Mouse (Mus musculus) forebrain, embryonic 13.5 days (tissue): ENCODE data around the gene Cntfr. TPM values are rescaled to one million over a fixed set of nuclear protein-coding genes. Genes with fewer than 3 reads are reported as not detected.

ENCODE experiments used
- ATAC-seq: fragments of 200-750 bp; cut with Nextera tagmentation; 2 replicates; pipeline ENCODE4 v1.8.0; 2017
- H3K27ac ChIP-seq: fragments of 300-500 bp; sonication (generic); 2 replicates; pipeline ENCODE4 v1.5.1; 2015; ENCODE audit warnings: inconsistent platforms, mild to moderate bottlenecking, moderate library complexity
- H3K27me3 ChIP-seq: fragments of 300-500 bp; sonication (generic); 2 replicates; pipeline ENCODE4 v1.6.1; 2015; ENCODE audit warnings: mild to moderate bottlenecking, inconsistent platforms
- H3K36me3 ChIP-seq: fragments of 300-500 bp; sonication (generic); 2 replicates; pipeline ENCODE4 v1.6.1; 2015; ENCODE audit warnings: mild to moderate bottlenecking, inconsistent platforms; ENCODE audit not compliant: poor library complexity, severe bottlenecking
- H3K4me1 ChIP-seq: fragments of 300-500 bp; sonication (generic); 2 replicates; pipeline ENCODE4 v1.6.1; 2015; ENCODE audit warnings: inconsistent platforms
- H3K4me2 ChIP-seq: fragments of 300-500 bp; sonication (generic); 2 replicates; pipeline ENCODE4 v1.6.1; 2015; ENCODE audit warnings: inconsistent platforms, mild to moderate bottlenecking, moderate library complexity
- H3K4me3 ChIP-seq: fragments of 300-500 bp; sonication (generic); 2 replicates; pipeline ENCODE4 v1.5.1; 2015; ENCODE audit warnings: mild to moderate bottlenecking, inconsistent platforms
- H3K9ac ChIP-seq: fragments of 300-500 bp; sonication (generic); 2 replicates; pipeline ENCODE4 v1.6.1; 2015; ENCODE audit warnings: mild to moderate bottlenecking, inconsistent platforms
- H3K9me3 ChIP-seq: fragments of 300-500 bp; sonication (generic); replicated peaks from 2 replicates; pipeline ENCODE4 v1.6.1; 2016; ENCODE audit warnings: inconsistent platforms
- WGBS: fragments of 180-500 bp; shearing (Covaris S2); methylation state at CpG from one replicate; pipeline ENCODE4 v1.1.7; 2015; 5-methylcytosine and 5-hydroxymethylcytosine counted together
- polyA plus RNA-seq: library from polyadenylated mRNA; unstranded; fragments of >200 nt; fragmentation: Nextera tagmentation; extraction: Ambion mirVana; gene quantifications from 2 replicates; pipeline ENCODE4 v1.2.1, GENCODE M21; 2015

Cntfr gene
- polyA plus RNA-seq, 1 experiment from 2014 or later = 21.1 TPM

- H3K9ac ChIP-seq = 0 out of 2 replicates have a peak overlapping the region, but pooled peaks have one; percentile 2
- no peak overlapping the region for H3K27ac ChIP-seq
- H3K36me3 ChIP-seq = no peaks in the 10 kb centered on the region
- no peaks in the 10 kb centered on the region for H3K27me3 ChIP-seq
- ATAC-seq = no peak
- H3K4me1 ChIP-seq = peaks cover 51% of the 10 kb centered on the region
- WGBS = 49% methylated on average over 12 of the region's 12 CpGs
- H3K4me3 ChIP-seq = no peak overlapping the region
- no peak overlapping the region for H3K4me2 ChIP-seq
- no peaks in the 10 kb centered on the region for H3K9me3 ChIP-seq
These were observed 77.8 kb downstream of the Cntfr start for GRCm38 (mm10) chr4:41618916-41619746.

- Histone ChIP-seq H3K27ac (peak overlapping the region; percentile 59), H3K4me3 (no peak overlapping the region), H3K9ac (no peak overlapping the region), H3K27me3 (no peaks in the 10 kb centered on the region), H3K36me3 (no peaks in the 10 kb centered on the region), H3K4me2 (no peak overlapping the region), H3K9me3 (no peaks in the 10 kb centered on the region), H3K4me1 (peaks cover 83% of the 10 kb centered on the region)
- 39% methylated on average over 9 of the region's 9 CpGs for WGBS
- peak; percentile 56 for ATAC-seq
These were observed 81.0 kb downstream of the Cntfr start for GRCm38 (mm10) chr4:41615661-41616599.

GRCm38 (mm10) chr4:41614156-41614555 is 82.7 kb downstream of the Cntfr start:
- WGBS = 6% methylated on average over 7 of the region's 7 CpGs
- Histone ChIP-seq H3K9me3 (no peaks in the 10 kb centered on the region), H3K36me3 (no peaks in the 10 kb centered on the region), H3K9ac (no peak overlapping the region), H3K4me1 (peaks cover 93% of the 10 kb centered on the region), H3K27me3 (0 out of 2 replicates have a peak, but pooled peaks cover under 1% of the 10 kb centered on the region), H3K4me2 (no peak overlapping the region), H3K4me3 (no peak overlapping the region), H3K27ac (no peak overlapping the region)
- no peak for ATAC-seq

GRCm38 (mm10) chr4:41612166-41612565 is 84.7 kb downstream of the Cntfr start:
- Histone ChIP-seq H3K4me3 (no peak overlapping the region), H3K4me2 (no peak overlapping the region), H3K9ac (no peak overlapping the region), H3K4me1 (peaks cover 78% of the 10 kb centered on the region), H3K36me3 (no peaks in the 10 kb centered on the region), H3K27ac (peak overlapping the region; percentile 90), H3K9me3 (no peaks in the 10 kb centered on the region), H3K27me3 (peaks cover 9% of the 10 kb centered on the region; the same call in 1 of the 2 replicates)
- 3% methylated on average over 8 of the region's 8 CpGs for WGBS
- peak; percentile 87 for ATAC-seq

- H3K4me1 ChIP-seq = peaks cover 66% of the 10 kb centered on the region
These were observed 86.3 kb downstream of the Cntfr start for GRCm38 (mm10) chr4:41610594-41610980.

GRCm38 (mm10) chr4:41609681-41610593 is 87.0 kb downstream of the Cntfr start:
- Histone ChIP-seq H3K4me3 (no peak overlapping the region), H3K27ac (peak overlapping the region; percentile 48), H3K9me3 (no peaks in the 10 kb centered on the region), H3K27me3 (peaks cover 9% of the 10 kb centered on the region; the same call in 1 of the 2 replicates), H3K4me2 (no peak overlapping the region), H3K4me1 (peaks cover 66% of the 10 kb centered on the region), H3K36me3 (no peaks in the 10 kb centered on the region), H3K9ac (no peak overlapping the region)
- WGBS = 60% methylated on average over 10 of the region's 10 CpGs
- no peak for ATAC-seq

More at GRCm38 (mm10) chr4:41610594-41610980, 86.3 kb downstream of the Cntfr start:
- Histone ChIP-seq H3K9ac (no peak overlapping the region), H3K4me3 (no peak overlapping the region), H3K4me2 (no peak overlapping the region), H3K27ac (peak overlapping the region; percentile 26; the same call in 1 of the 2 replicates), H3K36me3 (no peaks in the 10 kb centered on the region), H3K27me3 (peaks cover 9% of the 10 kb centered on the region; the same call in 1 of the 2 replicates), H3K9me3 (no peaks in the 10 kb centered on the region)
- no peak for ATAC-seq
- WGBS = 26% methylated on average over 6 of the region's 6 CpGs

Other genes starting within 250 kb of the Cntfr start
- gene Kif24, start 232.2 kb downstream of the Cntfr start, polyA plus RNA-seq = 8.9 and 9.7 TPM in 2 replicates
- 62.2 and 72.8 TPM in 2 replicates for gene Nudt2, start 231.9 kb downstream of the Cntfr start, polyA plus RNA-seq
- gene AI464131, start 194.0 kb downstream of the Cntfr start, polyA plus RNA-seq = 3.0 and 3.1 TPM in 2 replicates
- 9.1 and 14.3 TPM in 2 replicates for gene 1110017D15Rik, start 179.8 kb downstream of the Cntfr start, polyA plus RNA-seq
- gene Fam219a, start 127.6 kb downstream of the Cntfr start, polyA plus RNA-seq = 8.0 and 10.8 TPM in 2 replicates
- gene Dnaic1, start 127.3 kb downstream of the Cntfr start, polyA plus RNA-seq = 1.0 and 2.2 TPM in 2 replicates
- 47.8 and 50.6 TPM in 2 replicates for gene Enho, start 56.8 kb downstream of the Cntfr start, polyA plus RNA-seq
- gene Il11ra1, start 2.9 kb upstream of the Cntfr start, polyA plus RNA-seq = 28.1 and 30.7 TPM in 2 replicates
- gene Rpp25l, start 16.4 kb upstream of the Cntfr start, polyA plus RNA-seq = 80.7 and 83.8 TPM in 2 replicates
- gene Dctn3, start 26.1 kb upstream of the Cntfr start, polyA plus RNA-seq = 259 and 262 TPM in 2 replicates
- gene Arid3c, start 34.1 kb upstream of the Cntfr start, polyA plus RNA-seq = 0.26 TPM in 2 replicates
- gene Galt, start 58.1 kb upstream of the Cntfr start, polyA plus RNA-seq = 16.2 and 17.5 TPM in 2 replicates
- 47.5 and 55.4 TPM in 2 replicates for gene Sigmar1, start 59.1 kb upstream of the Cntfr start, polyA plus RNA-seq
- gene Ccl27a, start 77.2 kb upstream of the Cntfr start, polyA plus RNA-seq = 159 and 175 TPM in 2 replicates
- gene Gm21541, start 206.5 kb upstream of the Cntfr start, polyA plus RNA-seq = not detected in 2 replicates
- 5.4 and 6.6 TPM in 2 replicates for gene Gm20878, start 244.5 kb upstream of the Cntfr start, polyA plus RNA-seq